Mouse (Mus musculus): ENCODE measurements around the gene Gmfg. TPM values are rescaled to one million over a fixed set of nuclear protein-coding genes. Genes with fewer than 3 reads are reported as not detected.

The Gmfg gene
- polyA plus RNA-seq, 1 experiment from 2014 or later, result 6.8 TPM

DNA sequence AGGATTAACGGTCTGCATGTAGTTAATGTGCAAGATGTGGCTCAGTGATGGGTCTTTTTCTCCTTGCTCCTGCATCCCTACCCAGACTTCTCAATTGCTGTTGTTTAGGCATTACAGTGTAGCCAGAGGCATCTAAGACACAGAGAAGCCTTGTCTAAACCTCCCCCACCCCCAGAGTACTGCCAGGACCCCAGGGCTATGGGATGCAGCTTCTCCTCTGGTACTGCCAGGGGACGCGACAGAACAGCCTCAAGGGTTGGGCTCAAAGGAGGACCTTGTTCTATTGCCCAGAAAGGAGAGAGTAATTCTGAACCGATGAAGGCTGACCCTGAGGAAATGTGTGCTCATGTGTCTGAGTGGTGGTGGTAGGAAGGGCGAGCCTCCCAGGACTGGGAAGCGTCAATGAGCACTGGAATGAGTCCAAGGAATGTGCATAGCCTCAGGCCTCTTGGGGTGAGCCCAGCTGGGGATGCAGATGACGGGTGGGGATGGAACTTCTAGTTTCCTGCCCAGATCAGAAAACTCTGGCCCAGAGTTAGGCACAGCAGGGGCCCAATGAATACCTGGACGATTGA is 19.1 kb upstream of the Gmfg start:
- Histone ChIP-seq H3K9me3 (replicated peaks) (no peaks in the 10 kb centered on the region), H3K4me1 (no peaks in the 10 kb centered on the region), H3K27me3 (ENCODE audit: low read depth, poor library complexity, severe bottlenecking) (no peaks in the 10 kb centered on the region), H3K4me3 (no peak overlapping the region), H3K27ac (no peak overlapping the region), H3K36me3 (peaks cover 99% of the 10 kb centered on the region)
- DNase-seq (ENCODE audit: low spot score), result no peak
- 90% methylated on average over 8 of the region's 8 CpGs for WGBS

DNA sequence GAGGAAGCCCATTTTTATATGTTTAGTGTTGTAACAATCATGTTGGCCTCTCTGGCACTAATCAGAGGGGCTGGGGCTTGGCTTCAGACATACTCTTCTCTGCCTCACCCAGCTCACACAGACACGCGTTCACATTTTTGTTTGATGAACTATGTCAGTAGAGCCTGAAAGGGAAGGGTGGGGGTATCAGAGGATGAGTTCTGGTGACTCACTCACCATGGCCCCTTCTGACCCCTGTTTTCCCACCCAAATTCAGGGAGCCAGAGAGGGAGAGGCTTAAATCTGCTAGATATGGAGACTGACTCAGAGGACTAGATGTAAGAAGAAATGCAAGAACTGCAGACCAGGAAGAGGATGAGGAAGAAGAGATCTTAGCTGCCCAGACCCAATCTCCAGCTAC is 17.8 kb upstream of the Gmfg start:
- no peaks in the 10 kb centered on the region for H3K4me1 ChIP-seq
- no peaks in the 10 kb centered on the region for H3K9me3 ChIP-seq (replicated peaks)
- no peaks in the 10 kb centered on the region for H3K27me3 ChIP-seq (ENCODE audit: low read depth, poor library complexity, severe bottlenecking)
- WGBS, result 100% methylated on average over 2 of the region's 2 CpGs
- H3K27ac ChIP-seq, result no peak overlapping the region
- no peak for DNase-seq (ENCODE audit: low spot score)
- H3K4me3 ChIP-seq, result no peak overlapping the region
- peaks cover 99% of the 10 kb centered on the region for H3K36me3 ChIP-seq

DNA sequence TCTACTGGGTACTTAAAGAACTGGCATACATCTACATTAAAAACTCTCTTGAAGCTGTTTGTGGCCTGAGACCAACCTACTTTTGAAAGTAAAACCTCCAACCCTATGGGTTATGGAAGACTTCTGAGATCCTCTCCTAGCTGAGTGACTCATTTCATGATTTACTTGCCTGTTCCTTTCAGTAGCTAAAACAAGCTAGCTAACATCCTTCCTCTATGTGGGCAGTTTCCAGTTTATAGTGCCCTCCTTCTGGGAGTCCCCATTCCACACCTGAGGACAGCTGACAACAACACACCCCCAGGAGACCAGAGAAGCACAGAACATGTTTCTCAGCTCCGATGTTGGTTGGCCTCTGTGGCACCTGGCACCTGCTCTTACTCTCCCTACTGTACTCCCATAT is 14.2 kb upstream of the Gmfg start:
- 96% methylated on average over 1 of the region's 1 CpGs for WGBS
- Histone ChIP-seq H3K4me3 (no peak overlapping the region), H3K27me3 (ENCODE audit: low read depth, poor library complexity, severe bottlenecking) (no peaks in the 10 kb centered on the region), H3K9me3 (replicated peaks) (no peaks in the 10 kb centered on the region), H3K4me1 (no peaks in the 10 kb centered on the region), H3K36me3 (peaks cover 87% of the 10 kb centered on the region), H3K27ac (no peak overlapping the region)
- no peak for DNase-seq (ENCODE audit: low spot score)

DNA sequence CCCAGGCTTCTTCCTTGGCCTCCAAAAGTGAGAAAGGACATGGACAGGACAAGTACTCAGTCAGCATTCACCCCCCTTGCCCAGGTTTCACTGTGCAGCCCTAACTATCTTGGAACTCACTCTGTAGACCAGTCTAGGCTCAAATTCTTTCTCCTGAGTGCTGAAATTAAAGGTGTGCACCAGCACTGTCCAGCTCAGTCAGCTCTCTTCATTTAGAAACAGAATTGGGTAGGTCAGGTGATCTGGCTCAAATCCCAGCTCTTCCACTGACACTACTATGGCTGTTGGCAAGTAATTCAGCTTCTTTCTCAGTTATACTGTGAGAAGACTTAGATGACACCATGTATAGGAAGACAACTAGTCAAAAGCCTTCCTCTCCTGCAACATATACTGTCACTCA is 9.5 kb upstream of the Gmfg start:
- Histone ChIP-seq H3K4me1 (no peaks in the 10 kb centered on the region), H3K27me3 (ENCODE audit: low read depth, poor library complexity, severe bottlenecking) (no peaks in the 10 kb centered on the region), H3K9me3 (replicated peaks) (no peaks in the 10 kb centered on the region), H3K4me3 (no peak overlapping the region), H3K27ac (no peak overlapping the region), H3K36me3 (peaks cover 76% of the 10 kb centered on the region)
- no peak for DNase-seq (ENCODE audit: low spot score)

DNA sequence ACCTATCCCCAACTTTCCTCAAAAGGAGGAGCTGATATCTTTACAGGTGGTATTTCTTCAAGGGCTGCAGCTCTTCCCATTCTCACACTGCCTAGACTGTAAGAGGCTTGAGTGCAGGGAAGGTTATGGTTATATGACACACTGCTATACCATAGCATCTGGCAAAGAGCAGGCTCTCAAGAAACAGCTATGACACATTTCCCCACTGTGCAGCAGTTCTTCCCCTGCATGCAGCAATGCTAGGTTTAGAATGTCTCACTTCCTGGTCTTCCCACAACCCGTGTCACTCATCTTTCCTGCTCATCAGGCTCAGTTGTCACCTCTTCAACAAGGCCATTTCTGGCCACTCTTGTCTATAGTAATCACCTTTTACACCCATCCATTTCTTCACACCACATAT is 6.7 kb upstream of the Gmfg start:
- Histone ChIP-seq H3K27ac (no peak overlapping the region), H3K36me3 (peaks cover 67% of the 10 kb centered on the region), H3K4me3 (no peak overlapping the region), H3K4me1 (peaks cover 25% of the 10 kb centered on the region), H3K9me3 (replicated peaks) (no peaks in the 10 kb centered on the region), H3K27me3 (ENCODE audit: low read depth, poor library complexity, severe bottlenecking) (no peaks in the 10 kb centered on the region)
- 96% methylated on average over 1 of the region's 1 CpGs for WGBS
- DNase-seq (ENCODE audit: low spot score), result no peak

DNA sequence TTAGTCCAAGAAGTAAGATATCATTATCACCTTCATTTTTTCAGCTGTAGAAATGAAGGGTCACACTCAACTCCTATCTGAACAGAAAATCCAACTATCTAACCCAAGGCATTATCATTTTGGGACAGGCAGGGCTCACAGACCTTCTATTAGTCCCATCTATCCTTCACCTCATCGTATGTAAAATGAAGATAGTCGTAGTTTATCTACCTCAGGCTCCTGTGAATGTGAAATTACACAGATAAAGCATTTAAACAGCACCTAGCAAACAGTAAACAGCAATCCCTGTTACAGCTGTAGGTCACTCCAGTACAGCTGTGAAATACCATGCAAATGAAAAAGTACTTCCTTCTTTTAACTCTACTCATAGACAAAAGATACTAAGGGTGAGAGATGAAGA is 5.0 kb upstream of the Gmfg start:
- 94% methylated on average over 2 of the region's 2 CpGs for WGBS
- peaks cover 59% of the 10 kb centered on the region for H3K36me3 ChIP-seq

DNA sequence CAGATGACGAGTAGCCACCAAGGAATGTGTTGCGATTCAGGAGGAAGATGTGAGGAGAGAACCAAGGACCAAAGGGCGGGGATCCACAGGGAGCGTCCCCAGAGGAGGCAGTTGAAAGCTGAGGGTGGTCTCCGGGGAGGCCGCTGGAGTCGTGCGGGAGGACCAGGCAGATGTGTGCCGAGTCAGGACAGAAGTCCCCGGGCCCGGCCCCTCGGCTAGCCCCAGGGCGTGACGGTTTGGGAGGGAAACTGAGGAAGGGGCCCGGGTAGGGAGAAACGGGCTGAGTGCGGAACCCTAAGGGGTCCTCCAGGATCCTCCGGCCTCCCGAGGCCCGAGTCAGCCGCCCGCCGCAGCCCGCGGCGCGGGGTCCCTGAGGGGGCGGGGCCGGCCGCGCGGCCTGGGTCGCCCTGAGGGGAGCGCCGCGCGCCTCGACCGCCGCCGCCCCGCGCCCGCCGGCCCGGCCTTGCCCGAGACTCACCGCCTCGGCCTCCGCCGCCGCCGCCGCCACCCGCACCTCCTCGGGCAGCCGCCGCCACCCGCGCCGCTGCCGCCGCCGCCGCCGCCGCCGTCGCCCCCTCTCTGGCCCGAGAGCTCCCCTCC is 1.5 kb upstream of the Gmfg start:
- DNase-seq (ENCODE audit: low spot score), result no peak
- H3K4me1 ChIP-seq, result peaks cover 36% of the 10 kb centered on the region
- peak overlapping the region; percentile 88 for H3K27ac ChIP-seq
- peaks cover 35% of the 10 kb centered on the region for H3K36me3 ChIP-seq
- no peaks in the 10 kb centered on the region for H3K27me3 ChIP-seq (ENCODE audit: low read depth, poor library complexity, severe bottlenecking)
- WGBS, result 5% methylated on average over 65 of the region's 70 CpGs
- H3K4me3 ChIP-seq, result peak overlapping the region; percentile 96
- H3K9me3 ChIP-seq (replicated peaks), result no peaks in the 10 kb centered on the region

More for the DNA sequence above, 5.0 kb upstream of the Gmfg start:
- H3K27ac ChIP-seq, result no peak overlapping the region
- DNase-seq (ENCODE audit: low spot score), result no peak
- H3K4me1 ChIP-seq, result peaks cover 33% of the 10 kb centered on the region
- no peaks in the 10 kb centered on the region for H3K27me3 ChIP-seq (ENCODE audit: low read depth, poor library complexity, severe bottlenecking)
- H3K9me3 ChIP-seq (replicated peaks), result no peaks in the 10 kb centered on the region
- no peak overlapping the region for H3K4me3 ChIP-seq

DNA sequence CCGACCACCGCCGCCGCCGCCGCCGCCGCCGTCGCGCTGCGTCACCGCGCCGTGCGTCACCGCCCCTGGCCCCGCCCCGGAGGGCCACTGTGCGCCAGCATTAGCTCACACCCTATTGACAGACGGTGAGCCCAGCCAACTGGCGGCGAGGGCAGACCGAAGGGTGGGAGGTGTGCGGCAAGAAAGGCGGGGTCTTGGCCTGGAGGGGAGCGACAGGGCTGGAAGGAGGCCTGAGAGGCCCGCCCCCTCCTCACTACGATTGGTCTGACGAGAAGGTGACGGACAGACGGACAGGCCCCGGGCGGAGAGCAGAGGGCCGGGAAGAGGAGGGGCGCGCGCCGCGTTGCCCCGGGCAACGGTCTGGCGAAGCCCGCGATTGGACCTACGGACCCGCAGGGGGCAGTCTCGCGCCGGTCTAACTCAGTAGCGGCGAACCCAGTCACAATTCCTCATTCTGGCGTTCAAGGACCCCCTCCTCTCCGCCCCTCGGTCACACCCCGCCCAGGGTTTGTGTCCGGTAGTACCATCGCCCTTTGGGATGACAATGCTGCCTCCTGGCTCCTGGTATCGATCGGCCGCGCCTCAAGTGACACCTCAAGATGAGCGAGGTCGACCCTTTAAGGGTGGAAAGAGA is 859 bp upstream of the Gmfg start:
- Histone ChIP-seq H3K36me3 (peaks cover 29% of the 10 kb centered on the region), H3K4me1 (peaks cover 36% of the 10 kb centered on the region), H3K27me3 (ENCODE audit: low read depth, poor library complexity, severe bottlenecking) (no peaks in the 10 kb centered on the region), H3K27ac (peak overlapping the region; percentile 88), H3K4me3 (peak overlapping the region; percentile 96), H3K9me3 (replicated peaks) (no peaks in the 10 kb centered on the region)
- peak; percentile 97 for DNase-seq (ENCODE audit: low spot score)
- under 1% methylated on average over 64 of the region's 64 CpGs for WGBS

DNA sequence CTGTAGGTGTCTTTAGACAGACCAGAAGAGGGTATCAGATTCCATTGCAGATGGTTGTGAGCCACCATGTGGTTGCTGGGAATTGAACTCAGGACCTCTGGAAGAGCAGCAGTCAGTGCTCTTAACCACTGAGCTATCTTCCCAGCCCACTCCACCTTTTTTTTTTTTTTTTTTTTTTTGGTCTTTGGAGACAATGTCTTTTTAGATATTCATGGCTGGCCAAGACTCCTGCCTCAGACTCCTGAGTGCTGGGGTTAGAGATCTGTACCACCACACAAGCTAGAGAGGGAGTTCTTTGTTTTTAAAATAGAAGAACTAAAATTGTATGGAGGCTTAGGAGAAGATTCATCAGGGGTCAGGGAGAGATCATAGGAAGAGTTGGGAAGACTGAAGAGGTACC is 717 bp downstream of the Gmfg start:
- no peaks in the 10 kb centered on the region for H3K9me3 ChIP-seq (replicated peaks)
- no peak overlapping the region for H3K27ac ChIP-seq
- peaks cover 36% of the 10 kb centered on the region for H3K4me1 ChIP-seq
- peaks cover 13% of the 10 kb centered on the region for H3K36me3 ChIP-seq
- no peak overlapping the region for H3K4me3 ChIP-seq
- no peak for DNase-seq (ENCODE audit: low spot score)
- no peaks in the 10 kb centered on the region for H3K27me3 ChIP-seq (ENCODE audit: low read depth, poor library complexity, severe bottlenecking)

DNA sequence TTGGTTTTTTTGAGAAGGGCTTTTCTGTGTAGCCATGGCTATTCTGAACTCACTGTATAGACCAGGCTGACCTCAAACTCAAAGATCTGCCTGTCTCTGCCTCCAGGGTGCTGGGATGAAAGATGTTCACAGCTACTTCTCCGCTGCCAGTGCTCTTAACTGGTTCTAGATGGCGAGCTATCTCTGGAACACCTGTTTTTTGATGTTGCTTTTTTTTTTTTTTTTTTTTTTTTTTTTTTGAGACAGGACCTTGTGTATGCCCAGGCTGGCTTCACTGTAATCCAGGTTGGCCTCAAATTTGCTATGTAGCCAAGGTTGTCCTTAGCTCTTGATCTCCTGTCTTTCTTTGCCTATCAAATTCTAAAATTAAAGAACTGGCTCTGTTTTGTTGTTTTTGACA is 1.5 kb downstream of the Gmfg start:
- Histone ChIP-seq H3K36me3 (peaks cover 5% of the 10 kb centered on the region), H3K9me3 (replicated peaks) (no peaks in the 10 kb centered on the region), H3K4me3 (no peak overlapping the region), H3K27me3 (ENCODE audit: low read depth, poor library complexity, severe bottlenecking) (no peaks in the 10 kb centered on the region), H3K4me1 (peaks cover 29% of the 10 kb centered on the region), H3K27ac (no peak overlapping the region)
- DNase-seq (ENCODE audit: low spot score), result no peak
- 83% methylated on average over 2 of the region's 2 CpGs for WGBS

DNA sequence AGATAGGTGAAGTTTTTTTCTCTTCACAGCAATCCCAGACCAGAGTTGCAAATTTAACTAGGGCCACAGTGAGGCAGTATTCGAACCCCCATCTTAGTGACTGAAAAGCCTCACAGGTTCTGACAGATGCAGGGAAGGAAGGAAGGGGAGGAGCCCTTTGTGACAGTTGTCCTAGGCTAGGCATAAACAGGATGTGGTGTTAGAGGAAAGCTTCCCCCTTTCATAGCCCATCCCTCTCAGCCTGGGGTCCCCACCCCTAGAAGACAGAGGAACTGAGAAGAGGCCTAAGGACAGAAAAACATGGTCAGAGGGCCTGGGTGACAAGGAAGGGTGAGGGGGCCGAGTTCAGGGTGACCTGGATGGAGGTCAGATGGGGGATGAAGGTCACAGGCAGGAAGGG is 3.5 kb downstream of the Gmfg start:
- no peaks in the 10 kb centered on the region for H3K9me3 ChIP-seq (replicated peaks)
- H3K4me3 ChIP-seq, result no peak overlapping the region
- H3K27me3 ChIP-seq (ENCODE audit: low read depth, poor library complexity, severe bottlenecking), result peaks cover 11% of the 10 kb centered on the region
- DNase-seq (ENCODE audit: low spot score), result no peak
- 0 out of 2 replicates have a peak, but pooled peaks cover 2% of the 10 kb centered on the region for H3K36me3 ChIP-seq
- peaks cover 10% of the 10 kb centered on the region for H3K4me1 ChIP-seq
- 0 out of 2 replicates have a peak overlapping the region, but pooled peaks have one; percentile 12 for H3K27ac ChIP-seq
- 63% methylated on average over 2 of the region's 2 CpGs for WGBS

DNA sequence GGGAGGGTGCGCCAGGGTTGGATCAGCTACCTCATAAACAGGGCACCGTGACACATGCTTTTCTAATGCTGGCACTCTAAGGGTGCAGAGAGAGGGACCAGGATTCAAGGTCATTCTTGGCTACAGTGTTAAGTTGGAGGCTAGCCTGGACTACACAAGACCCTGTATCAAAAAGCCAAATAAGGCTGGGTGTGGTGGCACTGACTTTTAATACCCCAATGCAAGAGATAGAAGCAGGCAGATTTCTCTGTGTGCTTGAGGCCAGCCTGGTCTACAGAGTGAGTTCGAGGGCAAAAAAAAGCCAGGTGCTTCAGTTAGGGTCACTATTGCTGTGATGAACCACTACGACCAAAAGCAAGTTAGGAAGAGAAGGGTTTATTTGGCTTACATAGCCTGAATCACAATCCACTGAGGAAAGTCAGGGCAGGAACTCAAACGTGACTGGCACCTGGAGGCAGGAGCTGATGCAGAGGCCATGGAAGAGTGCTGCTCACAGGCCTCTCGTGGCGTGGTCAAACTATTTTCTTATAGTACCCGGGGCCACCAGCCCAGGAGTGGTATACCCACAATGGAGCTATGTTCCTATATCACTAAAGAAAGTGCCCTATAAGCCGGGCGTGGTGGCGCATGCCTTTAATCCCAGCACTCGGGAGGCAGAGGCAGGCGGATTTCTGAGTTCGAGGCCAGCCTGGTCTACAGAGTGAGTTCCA is 4.7 kb downstream of the Gmfg start:
- no peaks in the 10 kb centered on the region for H3K36me3 ChIP-seq
- H3K4me3 ChIP-seq, result no peak overlapping the region
- H3K4me1 ChIP-seq, result peaks cover 6% of the 10 kb centered on the region
- H3K9me3 ChIP-seq (replicated peaks), result no peaks in the 10 kb centered on the region
- no peak for DNase-seq (ENCODE audit: low spot score)
- no peak overlapping the region for H3K27ac ChIP-seq
- peaks cover 14% of the 10 kb centered on the region for H3K27me3 ChIP-seq (ENCODE audit: low read depth, poor library complexity, severe bottlenecking)
- 86% methylated on average over 14 of the region's 14 CpGs for WGBS

DNA sequence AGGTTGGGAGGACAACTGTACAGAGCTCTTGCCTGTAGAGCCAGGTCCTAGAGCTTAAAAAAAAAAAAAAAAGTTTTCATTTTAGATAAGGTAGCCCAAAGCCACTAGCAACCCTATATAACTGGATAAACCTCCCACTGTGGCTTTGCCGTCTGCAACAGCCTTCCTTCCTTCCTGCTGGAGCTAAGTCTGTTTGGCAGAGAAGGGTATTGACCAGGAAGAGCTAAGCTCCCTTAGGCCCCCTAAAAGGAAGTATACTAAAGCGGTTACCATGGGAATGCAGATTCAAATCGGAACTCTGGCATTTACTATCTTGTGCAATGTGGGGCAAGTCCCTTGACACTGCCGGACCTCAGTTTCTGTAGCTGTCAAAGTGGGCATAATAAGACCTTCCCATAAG is 5.4 kb downstream of the Gmfg start:
- H3K9me3 ChIP-seq (replicated peaks), result no peaks in the 10 kb centered on the region
- DNase-seq (ENCODE audit: low spot score), result no peak

More for the DNA sequence above, 5.4 kb downstream of the Gmfg start:
- Histone ChIP-seq H3K36me3 (no peaks in the 10 kb centered on the region), H3K4me1 (peaks cover 8% of the 10 kb centered on the region), H3K27ac (no peak overlapping the region), H3K4me3 (no peak overlapping the region), H3K27me3 (ENCODE audit: low read depth, poor library complexity, severe bottlenecking) (peaks cover 14% of the 10 kb centered on the region)
- WGBS, result 69% methylated on average over 4 of the region's 4 CpGs
